Mouse (Mus musculus) embryonic facial prominence, embryonic 11.5 days (tissue): ENCODE measurements around the gene Npy4r. TPM values are rescaled to one million over a fixed set of nuclear protein-coding genes. Genes with fewer than 3 reads are reported as not detected.

Experiments used
- ATAC-seq: fragments of 200-750 bp; cut with Nextera tagmentation; replicated peaks from 2 replicates; pipeline ENCODE4 v1.8.0; 2017; ENCODE audit warnings: low read depth; ENCODE audit not compliant: insufficient number of reproducible peaks, low FRiP score, low TSS enrichment
- DNase-seq: peaks from one replicate; pipeline ENCODE4 v3.0.0-alpha.2; 2015; ENCODE audit warnings: low spot score
- H3K27ac ChIP-seq: fragments of 300-500 bp; sonication (generic); replicated peaks from 2 replicates; pipeline ENCODE4 v1.5.1; 2014; ENCODE audit warnings: mild to moderate bottlenecking, low read depth, low read length, control low read depth
- H3K27me3 ChIP-seq: fragments of 300-500 bp; sonication (generic); 2 replicates; pipeline ENCODE4 v1.6.1; 2014; ENCODE audit warnings: mild to moderate bottlenecking, low read length, moderate library complexity, mixed read lengths; ENCODE audit not compliant: control insufficient read depth, insufficient read depth
- H3K36me3 ChIP-seq: fragments of 300-500 bp; sonication (generic); replicated peaks from 2 replicates; pipeline ENCODE4 v1.6.1; 2014; ENCODE audit warnings: low read depth, mild to moderate bottlenecking, low read length, moderate library complexity, mixed read lengths; ENCODE audit not compliant: control insufficient read depth, insufficient read depth
- H3K4me1 ChIP-seq: fragments of 300-500 bp; sonication (generic); 2 replicates; pipeline ENCODE4 v1.6.1; 2014; ENCODE audit warnings: low read length, mixed read lengths; ENCODE audit not compliant: control insufficient read depth, insufficient read depth
- H3K4me2 ChIP-seq: fragments of 300-500 bp; sonication (generic); 2 replicates; pipeline ENCODE4 v1.6.1; 2014; ENCODE audit warnings: low read depth, mild to moderate bottlenecking, control low read depth, low read length, moderate library complexity
- H3K4me3 ChIP-seq: fragments of 300-500 bp; sonication (generic); 2 replicates; pipeline ENCODE4 v1.5.1; 2014; ENCODE audit warnings: low read depth, low read length, control low read depth
- H3K9ac ChIP-seq: fragments of 300-500 bp; sonication (generic); replicated peaks from 2 replicates; pipeline ENCODE4 v1.6.1; 2014; ENCODE audit warnings: mild to moderate bottlenecking, control low read depth, low read length
- H3K9me3 ChIP-seq: fragments of 300-500 bp; sonication (generic); replicated peaks from 2 replicates; pipeline ENCODE4 v1.6.1; 2016; ENCODE audit warnings: mild to moderate bottlenecking, low read length, inconsistent platforms, mixed read lengths; ENCODE audit not compliant: control insufficient read depth
- WGBS: fragments of 180-500 bp; shearing (Covaris S2); extraction: QIAGEN DNeasy Blood & Tissue Kit; methylation state at CpG from one replicate; pipeline ENCODE4 v1.1.7; 2014; 5-methylcytosine and 5-hydroxymethylcytosine counted together
- polyA plus RNA-seq: library from polyadenylated mRNA; unstranded; fragments of >200 nt; fragmentation: Nextera tagmentation; extraction: Ambion mirVana; gene quantifications from 2 replicates; pipeline ENCODE4 v1.2.1, GENCODE M21; 2014

The Npy4r gene
- polyA plus RNA-seq, 1 experiment from 2014 or later = 0.20 TPM

GRCm38 (mm10) chr14:34135391-34135790 is 16.9 kb downstream of the Npy4r start:
- Histone ChIP-seq H3K4me3 (no peak overlapping the region), H3K27ac (no peak overlapping the region), H3K27me3 (no peaks in the 10 kb centered on the region), H3K9me3 (no peaks in the 10 kb centered on the region), H3K4me2 (no peak overlapping the region), H3K4me1 (no peaks in the 10 kb centered on the region), H3K9ac (no peak overlapping the region), H3K36me3 (no peaks in the 10 kb centered on the region)
- DNase-seq (no peak), ATAC-seq (no peak)

DNA sequence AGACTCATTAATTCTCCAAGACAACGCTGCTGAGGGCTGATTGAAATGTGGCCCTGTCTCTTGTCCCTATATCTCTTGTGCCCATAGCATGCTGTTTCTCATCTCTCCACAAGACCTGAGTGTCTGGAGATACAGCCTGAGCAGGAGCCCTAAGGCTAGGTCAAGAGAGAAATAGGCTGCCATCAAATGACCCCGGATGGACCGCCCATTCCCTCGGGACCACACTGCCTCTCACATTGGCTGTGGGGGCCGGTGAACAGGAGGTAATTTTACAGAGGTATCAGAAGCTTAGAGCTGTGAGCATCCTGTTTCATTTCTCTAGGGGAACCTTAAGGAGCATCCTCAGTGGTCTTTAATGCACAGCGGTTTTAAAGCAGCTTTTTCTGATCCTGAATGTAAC is 21.1 kb downstream of the Npy4r start:
- 62% methylated on average over 6 of the region's 6 CpGs for WGBS
- Histone ChIP-seq H3K4me2 (no peak overlapping the region), H3K9me3 (no peaks in the 10 kb centered on the region), H3K4me1 (no peaks in the 10 kb centered on the region), H3K27me3 (no peaks in the 10 kb centered on the region), H3K9ac (no peak overlapping the region), H3K27ac (no peak overlapping the region), H3K36me3 (no peaks in the 10 kb centered on the region), H3K4me3 (no peak overlapping the region)
- DNase-seq (no peak), ATAC-seq (no peak)

DNA sequence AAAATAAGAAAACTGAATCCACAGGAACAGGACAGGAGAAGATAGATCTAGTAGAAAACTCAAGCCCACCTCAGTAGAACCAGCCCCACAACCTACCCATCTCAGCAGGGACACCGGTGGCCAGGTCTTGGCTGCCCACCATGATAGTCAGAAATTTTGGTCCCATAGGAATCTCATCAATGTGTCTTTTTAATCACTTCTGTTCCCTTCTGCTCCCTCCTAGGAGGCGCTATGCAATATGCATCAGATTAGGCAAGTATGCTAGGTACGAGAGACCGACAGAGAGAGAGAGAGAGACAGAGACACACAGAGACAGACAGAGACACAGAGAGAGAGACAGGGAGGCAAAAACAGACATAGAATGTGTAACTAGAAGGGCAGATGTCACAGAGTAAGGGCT is 30.6 kb downstream of the Npy4r start:
- ATAC-seq = no peak
- Histone ChIP-seq H3K27ac (no peak overlapping the region), H3K36me3 (no peaks in the 10 kb centered on the region)

DNA sequence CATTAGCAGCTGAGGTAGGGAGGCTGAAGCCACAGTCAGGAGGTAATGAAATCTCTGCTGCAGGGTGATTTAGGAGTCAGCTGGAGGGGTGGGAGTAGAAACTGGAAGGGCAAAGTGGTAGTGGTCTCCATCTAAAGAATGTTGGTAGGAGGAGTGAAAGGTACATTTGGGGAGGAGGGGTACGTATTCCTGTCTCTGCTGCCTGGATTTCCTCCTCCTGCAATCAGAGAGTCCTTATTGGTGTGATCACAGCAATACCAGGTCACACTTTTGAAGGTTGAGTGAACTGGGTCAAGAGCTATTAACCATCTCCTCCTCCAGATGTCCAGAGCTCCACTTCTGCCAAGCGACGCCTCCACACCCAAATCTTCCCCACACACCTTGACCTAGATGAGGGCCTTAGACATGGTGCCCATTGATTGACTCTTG is 31.4 kb downstream of the Npy4r start:
- Histone ChIP-seq H3K9ac (no peak overlapping the region), H3K4me3 (no peak overlapping the region), H3K4me2 (no peak overlapping the region), H3K27ac (no peak overlapping the region), H3K36me3 (no peaks in the 10 kb centered on the region), H3K27me3 (no peaks in the 10 kb centered on the region), H3K4me1 (no peaks in the 10 kb centered on the region), H3K9me3 (no peaks in the 10 kb centered on the region)
- DNase-seq (no peak), ATAC-seq (no peak)
- 92% methylated on average over 3 of the region's 3 CpGs for WGBS

More for the DNA sequence above, 30.6 kb downstream of the Npy4r start:
- H3K9ac ChIP-seq = no peak overlapping the region
- H3K4me2 ChIP-seq = no peak overlapping the region
- no peaks in the 10 kb centered on the region for H3K27me3 ChIP-seq
- H3K9me3 ChIP-seq = no peaks in the 10 kb centered on the region
- DNase-seq = no peak
- no peak overlapping the region for H3K4me3 ChIP-seq
- WGBS = 92% methylated on average over 4 of the region's 4 CpGs
- no peaks in the 10 kb centered on the region for H3K4me1 ChIP-seq

DNA sequence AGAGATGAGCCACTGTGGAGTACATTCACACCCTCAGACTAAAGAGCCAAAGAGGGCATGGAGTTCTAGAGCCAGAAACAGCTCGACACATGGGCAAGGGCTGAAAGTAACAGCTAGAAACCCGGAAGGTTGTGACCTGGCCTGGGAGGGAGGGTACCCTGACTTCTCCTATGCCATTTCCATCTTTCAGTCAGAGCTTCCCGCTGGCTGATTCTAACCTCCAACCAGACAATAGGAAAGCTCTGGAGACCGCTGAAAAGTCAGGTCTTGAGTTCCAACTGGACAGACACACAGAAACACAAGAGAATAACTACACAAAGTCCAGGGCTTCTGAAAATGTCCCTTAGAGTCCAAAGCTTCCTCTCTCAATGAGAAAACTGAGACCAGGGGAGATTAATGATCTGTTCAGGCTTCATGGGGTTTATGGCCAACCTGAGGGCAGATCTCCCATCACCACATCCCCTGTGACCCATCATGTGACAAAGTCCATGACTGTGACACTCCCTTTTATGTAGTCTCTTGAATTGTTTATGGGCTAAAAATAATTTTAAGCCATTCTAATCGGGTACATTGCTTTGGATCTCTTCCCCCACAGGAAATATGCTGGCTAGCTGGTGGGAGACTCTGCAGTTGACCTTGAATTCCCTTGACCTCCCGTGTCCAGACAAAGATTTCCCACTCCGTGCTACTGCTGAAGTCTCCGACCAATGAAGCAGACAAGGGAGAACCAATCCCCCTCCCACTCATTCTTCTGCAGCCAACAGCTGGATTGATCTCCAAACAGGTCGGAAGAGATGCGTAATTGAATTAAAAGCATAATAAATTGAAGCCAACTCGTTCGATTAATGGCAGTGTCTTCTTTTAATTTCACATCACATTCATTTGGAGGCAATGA is 32.0 kb downstream of the Npy4r start:
- no peak overlapping the region for H3K27ac ChIP-seq
- H3K4me2 ChIP-seq = no peak overlapping the region
- no peaks in the 10 kb centered on the region for H3K27me3 ChIP-seq
- 85% methylated on average over 12 of the region's 12 CpGs for WGBS
- no peak overlapping the region for H3K4me3 ChIP-seq
- no peaks in the 10 kb centered on the region for H3K9me3 ChIP-seq
- DNase-seq = no peak
- no peaks in the 10 kb centered on the region for H3K36me3 ChIP-seq
- H3K4me1 ChIP-seq = no peaks in the 10 kb centered on the region
- no peak overlapping the region for H3K9ac ChIP-seq
- ATAC-seq = no peak

- Histone ChIP-seq H3K27me3 (no peaks in the 10 kb centered on the region), H3K36me3 (no peaks in the 10 kb centered on the region), H3K27ac (no peak overlapping the region), H3K4me3 (no peak overlapping the region), H3K9ac (no peak overlapping the region), H3K4me1 (no peaks in the 10 kb centered on the region), H3K4me2 (no peak overlapping the region), H3K9me3 (no peaks in the 10 kb centered on the region)
- DNase-seq = no peak
- WGBS = 79% methylated on average over 7 of the region's 7 CpGs
- ATAC-seq = no peak
These were observed 33.1 kb downstream of the Npy4r start for GRCm38 (mm10) chr14:34119046-34119723.

DNA sequence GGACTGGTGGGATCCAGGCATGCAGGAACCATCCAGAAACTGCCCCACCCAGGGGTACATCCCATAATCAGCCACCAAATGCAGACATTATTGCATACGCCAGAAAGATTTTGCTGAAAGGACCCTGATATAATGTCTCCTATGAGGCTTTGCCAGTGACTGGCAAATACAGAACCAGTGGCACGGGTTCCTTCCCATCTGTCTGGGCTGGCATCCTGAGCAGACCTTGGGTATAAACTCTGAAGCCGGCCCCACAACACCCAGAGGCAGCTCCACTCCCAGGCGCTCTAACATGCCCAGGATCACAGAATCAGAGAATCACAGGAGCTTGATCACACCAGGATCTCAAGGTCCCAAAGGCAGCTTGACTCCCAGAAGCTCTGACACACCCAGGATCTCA is 38.0 kb downstream of the Npy4r start:
- WGBS = 85% methylated on average over 4 of the region's 4 CpGs
- H3K4me2 ChIP-seq = no peak overlapping the region
- H3K27ac ChIP-seq = no peak overlapping the region
- H3K36me3 ChIP-seq = no peaks in the 10 kb centered on the region
- no peak overlapping the region for H3K4me3 ChIP-seq
- H3K9ac ChIP-seq = no peak overlapping the region
- DNase-seq (no peak), ATAC-seq (no peak)
- no peaks in the 10 kb centered on the region for H3K4me1 ChIP-seq
- H3K27me3 ChIP-seq = no peaks in the 10 kb centered on the region
- no peaks in the 10 kb centered on the region for H3K9me3 ChIP-seq

GRCm38 (mm10) chr14:34107594-34107993 is 44.7 kb downstream of the Npy4r start:
- Histone ChIP-seq H3K4me3 (no peak overlapping the region), H3K4me1 (no peaks in the 10 kb centered on the region), H3K27me3 (no peaks in the 10 kb centered on the region), H3K9me3 (no peaks in the 10 kb centered on the region), H3K27ac (no peak overlapping the region), H3K36me3 (no peaks in the 10 kb centered on the region), H3K4me2 (no peak overlapping the region), H3K9ac (no peak overlapping the region)
- ATAC-seq (no peak), DNase-seq (no peak)
- WGBS = 73% methylated on average over 4 of the region's 4 CpGs
